Mouse (Mus musculus) forebrain, embryonic 12.5 days (tissue): Measurements from ENCODE around the gene Wnt10a. TPM values are rescaled to one million over a fixed set of nuclear protein-coding genes. Genes with fewer than 3 reads are reported as not detected.

Experiments used
- ATAC-seq: fragments of 200-750 bp; cut with Nextera tagmentation; 2 replicates; pipeline ENCODE4 v1.8.0; 2017; ENCODE audit warnings: moderate TSS enrichment; ENCODE audit not compliant: low FRiP score
- H3K27ac ChIP-seq: fragments of 300-500 bp; sonication (generic); 2 replicates; pipeline ENCODE4 v1.5.1; 2016; ENCODE audit warnings: mild to moderate bottlenecking
- H3K27me3 ChIP-seq: fragments of 300-500 bp; sonication (generic); 2 replicates; pipeline ENCODE4 v1.6.1; 2016; ENCODE audit warnings: mild to moderate bottlenecking
- H3K36me3 ChIP-seq: fragments of 300-500 bp; sonication (generic); replicated peaks from 2 replicates; pipeline ENCODE4 v1.6.1; 2016; ENCODE audit warnings: mild to moderate bottlenecking
- H3K4me1 ChIP-seq: fragments of 300-500 bp; sonication (generic); 2 replicates; pipeline ENCODE4 v1.6.1; 2016
- H3K4me2 ChIP-seq: fragments of 300-500 bp; sonication (generic); 2 replicates; pipeline ENCODE4 v1.6.1; 2016; ENCODE audit warnings: mild to moderate bottlenecking, moderate library complexity
- H3K4me3 ChIP-seq: fragments of 300-500 bp; sonication (generic); replicated peaks from 2 replicates; pipeline ENCODE4 v1.5.1; 2016; ENCODE audit warnings: mild to moderate bottlenecking
- H3K9ac ChIP-seq: fragments of 300-500 bp; sonication (generic); 2 replicates; pipeline ENCODE4 v1.6.1; 2016; ENCODE audit warnings: mild to moderate bottlenecking
- H3K9me3 ChIP-seq: fragments of 300-500 bp; sonication (generic); 2 replicates; pipeline ENCODE4 v1.6.1; 2016
- WGBS: fragments of 180-500 bp; shearing (Covaris S2); methylation state at CpG from one replicate; pipeline ENCODE4 v1.1.7; 2016; 5-methylcytosine and 5-hydroxymethylcytosine counted together
- polyA plus RNA-seq: library from polyadenylated mRNA; unstranded; fragments of >200 nt; fragmentation: Nextera tagmentation; extraction: Ambion mirVana; gene quantifications from 2 replicates; pipeline ENCODE4 v1.2.1, GENCODE M21; 2016

Gene Wnt10a
- polyA plus RNA-seq, 1 experiment from 2014 or later, result 2.0 TPM

- Histone ChIP-seq H3K4me2 (peak overlapping the region; percentile 25), H3K9ac (no peak overlapping the region), H3K4me3 (no peak overlapping the region), H3K9me3 (no peaks in the 10 kb centered on the region), H3K36me3 (no peaks in the 10 kb centered on the region), H3K27ac (peak overlapping the region; percentile 46), H3K27me3 (no peaks in the 10 kb centered on the region), H3K4me1 (peaks cover 20% of the 10 kb centered on the region)
- 6% methylated on average over 14 of the region's 14 CpGs for WGBS
- ATAC-seq, result no peak
Observed at GRCm38 (mm10) chr1:74824518-74825302, 33.4 kb downstream of the Wnt10a start.

- 84% methylated on average over 9 of the region's 9 CpGs for WGBS
- peaks cover 12% of the 10 kb centered on the region for H3K4me1 ChIP-seq
- no peaks in the 10 kb centered on the region for H3K36me3 ChIP-seq
- no peak overlapping the region for H3K4me3 ChIP-seq
- H3K4me2 ChIP-seq, result no peak overlapping the region
- ATAC-seq, result no peak
- H3K9me3 ChIP-seq, result no peaks in the 10 kb centered on the region
- H3K27ac ChIP-seq, result no peak overlapping the region
- no peak overlapping the region for H3K9ac ChIP-seq
- no peaks in the 10 kb centered on the region for H3K27me3 ChIP-seq
Observed at GRCm38 (mm10) chr1:74830061-74830460, 38.7 kb downstream of the Wnt10a start.

- WGBS, result 82% methylated on average over 3 of the region's 3 CpGs
- no peak overlapping the region for H3K4me2 ChIP-seq
- no peaks in the 10 kb centered on the region for H3K36me3 ChIP-seq
- no peak overlapping the region for H3K27ac ChIP-seq
- H3K9me3 ChIP-seq, result no peaks in the 10 kb centered on the region
- no peak for ATAC-seq
- H3K4me3 ChIP-seq, result no peak overlapping the region
- H3K4me1 ChIP-seq, result no peaks in the 10 kb centered on the region; the same call in 1 of the 2 replicates
- H3K27me3 ChIP-seq, result no peaks in the 10 kb centered on the region
- H3K9ac ChIP-seq, result no peak overlapping the region
Observed at GRCm38 (mm10) chr1:74833255-74833654, 41.9 kb downstream of the Wnt10a start.

- no peak overlapping the region for H3K4me3 ChIP-seq
- 92% methylated on average over 5 of the region's 5 CpGs for WGBS
Observed at GRCm38 (mm10) chr1:74843090-74843489, 51.8 kb downstream of the Wnt10a start.

GRCm38 (mm10) chr1:74846341-74846740, 55.0 kb downstream of the Wnt10a start:
- Histone ChIP-seq H3K4me1 (peaks cover 13% of the 10 kb centered on the region), H3K4me2 (no peak overlapping the region), H3K4me3 (no peak overlapping the region), H3K9me3 (no peaks in the 10 kb centered on the region), H3K36me3 (no peaks in the 10 kb centered on the region), H3K9ac (no peak overlapping the region), H3K27me3 (peaks cover 32% of the 10 kb centered on the region), H3K27ac (no peak overlapping the region)
- WGBS, result 49% methylated on average over 9 of the region's 9 CpGs
- ATAC-seq, result no peak

More at GRCm38 (mm10) chr1:74843090-74843489, 51.8 kb downstream of the Wnt10a start:
- ATAC-seq, result no peak
- Histone ChIP-seq H3K9me3 (no peaks in the 10 kb centered on the region), H3K4me1 (no peaks in the 10 kb centered on the region), H3K4me2 (no peak overlapping the region), H3K27ac (no peak overlapping the region), H3K27me3 (peaks cover 17% of the 10 kb centered on the region; the same call in 1 of the 2 replicates), H3K9ac (no peak overlapping the region), H3K36me3 (no peaks in the 10 kb centered on the region)

GRCm38 (mm10) chr1:74848946-74849345, 57.6 kb downstream of the Wnt10a start:
- H3K36me3 ChIP-seq, result no peaks in the 10 kb centered on the region
- WGBS, result 49% methylated on average over 5 of the region's 5 CpGs
- no peak overlapping the region for H3K9ac ChIP-seq
- ATAC-seq, result no peak
- peaks cover 26% of the 10 kb centered on the region for H3K4me1 ChIP-seq
- H3K9me3 ChIP-seq, result no peaks in the 10 kb centered on the region
- no peak overlapping the region for H3K4me2 ChIP-seq
- H3K27ac ChIP-seq, result no peak overlapping the region
- no peak overlapping the region for H3K4me3 ChIP-seq
- peaks cover 49% of the 10 kb centered on the region for H3K27me3 ChIP-seq

- Histone ChIP-seq H3K4me2 (no peak overlapping the region), H3K9ac (no peak overlapping the region), H3K9me3 (no peaks in the 10 kb centered on the region), H3K27me3 (peaks cover 54% of the 10 kb centered on the region), H3K4me1 (peaks cover 33% of the 10 kb centered on the region), H3K27ac (no peak overlapping the region), H3K4me3 (no peak overlapping the region), H3K36me3 (no peaks in the 10 kb centered on the region)
- WGBS, result 23% methylated on average over 6 of the region's 6 CpGs
- no peak for ATAC-seq
Observed at GRCm38 (mm10) chr1:74850251-74850650, 58.9 kb downstream of the Wnt10a start.

GRCm38 (mm10) chr1:74851001-74851775, 59.9 kb downstream of the Wnt10a start:
- Histone ChIP-seq H3K36me3 (no peaks in the 10 kb centered on the region), H3K27ac (peak overlapping the region; percentile 14; the same call in 1 of the 2 replicates), H3K27me3 (peaks cover 61% of the 10 kb centered on the region), H3K4me2 (peak overlapping the region; percentile 17; the same call in 1 of the 2 replicates), H3K4me1 (peaks cover 42% of the 10 kb centered on the region), H3K9me3 (no peaks in the 10 kb centered on the region), H3K9ac (0 out of 2 replicates have a peak overlapping the region, but pooled peaks have one; percentile 25), H3K4me3 (no peak overlapping the region)
- ATAC-seq, result peak; percentile 16; the same call in 1 of the 2 replicates
- 6% methylated on average over 6 of the region's 6 CpGs for WGBS

Other genes starting within 250 kb of the Wnt10a start
- 0.98 and 1.1 TPM in 2 replicates for gene Plcd4, start 248.6 kb upstream of the Wnt10a start, polyA plus RNA-seq
- gene Usp37, start 247.2 kb upstream of the Wnt10a start, polyA plus RNA-seq, result 44.2 and 48.1 TPM in 2 replicates
- gene Zfp142, start 203.3 kb upstream of the Wnt10a start, polyA plus RNA-seq, result 10.6 and 10.8 TPM in 2 replicates
- 18.3 and 18.5 TPM in 2 replicates for gene Bcs1l, start 203.2 kb upstream of the Wnt10a start, polyA plus RNA-seq
- 30.7 and 33.0 TPM in 2 replicates for gene Rnf25, start 190.1 kb upstream of the Wnt10a start, polyA plus RNA-seq
- gene Stk36, start 190.1 kb upstream of the Wnt10a start, polyA plus RNA-seq, result 26.7 and 27.7 TPM in 2 replicates
- gene Ttll4, start 129.8 kb upstream of the Wnt10a start, polyA plus RNA-seq, result 48.6 and 53.0 TPM in 2 replicates
- 3.0 and 3.3 TPM in 2 replicates for gene Cyp27a1, start 77.9 kb upstream of the Wnt10a start, polyA plus RNA-seq
- not detected in 2 replicates for gene Prkag3, start 42.3 kb upstream of the Wnt10a start, polyA plus RNA-seq
- gene Wnt6, start 19.6 kb upstream of the Wnt10a start, polyA plus RNA-seq, result 3.3 and 4.5 TPM in 2 replicates
- 2.0 TPM in 2 replicates for gene Cdk5r2, start 63.4 kb downstream of the Wnt10a start, polyA plus RNA-seq
- not detected in 2 replicates for gene Fev, start 93.9 kb downstream of the Wnt10a start, polyA plus RNA-seq
- gene Cryba2, start 101.6 kb downstream of the Wnt10a start, polyA plus RNA-seq, result not detected in 2 replicates
- gene Cfap65, start 144.1 kb downstream of the Wnt10a start, polyA plus RNA-seq, result 0.24 and 0.55 TPM in 2 replicates
- 0.19 TPM in 1 of 2 replicates, not detected in the other for gene Ihh, start 160.2 kb downstream of the Wnt10a start, polyA plus RNA-seq